Mouse (Mus musculus): ENCODE measurements around the gene Lin28a. TPM values are rescaled to one million over a fixed set of nuclear protein-coding genes. Genes with fewer than 3 reads are reported as not detected.
A peak's percentile ranks its signal among the peaks of the same experiment; 100 is the strongest.

Lin28a gene
- total RNA-seq, 2 experiments from 2014 or later: not detected

GRCm38 (mm10) chr4:133978021-133978711 lies 40.5 kb downstream of the Lin28a start:
- no peak for DNase-seq

GRCm38 (mm10) chr4:133971741-133972140 lies 46.9 kb downstream of the Lin28a start:
- no peak for DNase-seq

DNA sequence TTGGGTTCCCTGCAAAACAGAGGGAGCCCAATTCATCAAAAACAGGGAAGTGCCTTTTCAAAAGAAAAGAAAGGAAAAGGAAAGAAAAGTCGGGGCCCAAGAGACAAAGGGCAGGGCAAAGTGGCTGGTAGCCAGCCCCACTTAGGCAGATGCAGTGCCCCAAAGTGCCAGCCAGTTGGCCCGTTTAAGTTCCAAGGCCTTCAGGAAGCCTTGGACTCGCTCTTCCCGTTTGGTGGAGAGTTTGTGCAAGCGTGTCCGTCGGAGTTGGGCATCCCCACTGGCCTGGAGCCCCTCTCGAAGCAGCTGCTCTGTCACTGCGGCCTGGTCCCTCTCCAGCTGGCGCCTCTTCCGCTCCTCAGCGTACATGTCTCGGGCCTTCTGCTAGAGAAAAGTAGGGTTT lies 47.8 kb downstream of the Lin28a start:
- no peak for DNase-seq

DNA sequence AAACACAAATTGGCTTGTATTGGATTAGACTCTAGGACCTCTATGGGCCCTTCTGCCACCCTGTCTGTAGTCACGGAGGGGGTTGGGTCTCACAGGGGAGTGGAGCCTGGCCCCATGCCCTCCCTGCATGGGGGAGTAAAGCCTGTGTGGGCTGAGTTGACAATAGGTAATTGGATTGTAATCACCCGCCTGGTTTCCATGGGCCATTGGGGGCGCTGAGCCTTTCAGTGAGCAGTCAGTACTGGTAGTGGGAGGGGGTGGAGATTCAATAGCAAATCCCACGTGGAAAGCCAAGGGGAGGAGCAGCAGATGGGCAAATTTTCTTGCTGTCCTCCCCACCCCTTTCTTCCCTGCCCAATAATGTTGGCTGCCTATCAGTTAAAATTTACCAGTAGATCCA lies 48.4 kb downstream of the Lin28a start:
- DNase-seq: no peak

DNA sequence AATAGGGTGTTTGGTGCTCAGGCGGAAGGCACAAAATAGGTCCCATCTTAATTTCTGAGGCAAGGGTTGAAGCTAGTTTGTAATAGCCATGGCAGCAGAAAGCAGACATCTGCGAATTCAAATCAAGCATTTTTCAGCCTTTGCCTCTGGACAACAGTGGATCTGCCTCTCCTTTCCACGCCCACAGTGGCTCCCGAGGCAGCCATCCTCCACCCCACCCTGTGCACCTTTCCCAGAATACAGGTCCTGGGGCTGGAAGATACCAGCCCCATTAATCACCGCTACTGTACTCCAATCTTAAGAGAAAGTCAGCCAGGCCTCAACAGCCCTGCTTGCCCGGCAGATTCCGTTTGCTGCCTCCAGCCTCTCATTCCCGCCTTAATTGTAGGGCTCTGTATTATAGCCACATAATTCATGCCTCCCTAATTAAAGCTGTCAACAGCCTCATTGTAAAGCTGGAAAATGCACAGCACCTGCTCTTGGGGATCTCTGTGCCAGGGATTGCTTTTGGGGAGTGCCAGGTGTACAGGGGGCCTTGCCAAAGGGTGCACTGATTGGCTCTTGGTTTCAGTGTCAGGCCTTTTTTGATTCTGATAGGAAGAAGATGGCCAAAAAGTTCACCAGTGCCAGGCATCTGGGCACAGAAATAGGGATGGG lies 49.4 kb downstream of the Lin28a start:
- no peak for DNase-seq

GRCm38 (mm10) chr4:133968150-133968921 lies 50.3 kb downstream of the Lin28a start, which contains the start of gene Hmgn2:
Gene Hmgn2 (minus strand): TSS chr4:133968650.
- DNase-seq: peak; percentile 29 to 49

DNA sequence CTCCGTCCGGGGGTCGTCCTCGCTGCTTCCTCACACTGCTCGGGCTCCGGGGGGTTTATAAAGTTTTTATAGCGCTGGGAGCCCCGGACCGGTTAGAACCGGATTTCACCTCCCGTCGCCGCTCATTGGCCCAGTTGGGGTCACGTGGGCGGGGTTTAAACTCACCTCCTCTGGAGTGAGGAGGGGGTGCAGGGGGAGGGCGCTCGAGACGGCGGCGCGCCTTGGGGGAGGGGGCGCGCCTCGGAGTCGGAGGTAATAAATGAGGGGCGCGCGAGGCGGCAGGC lies 50.8 kb downstream of the Lin28a start:
- peak; percentile 91 for DNase-seq

- DNase-seq: peak; percentile 98 to 99
Observed at GRCm38 (mm10) chr4:133967138-133967865, 51.3 kb downstream of the Lin28a start.

DNA sequence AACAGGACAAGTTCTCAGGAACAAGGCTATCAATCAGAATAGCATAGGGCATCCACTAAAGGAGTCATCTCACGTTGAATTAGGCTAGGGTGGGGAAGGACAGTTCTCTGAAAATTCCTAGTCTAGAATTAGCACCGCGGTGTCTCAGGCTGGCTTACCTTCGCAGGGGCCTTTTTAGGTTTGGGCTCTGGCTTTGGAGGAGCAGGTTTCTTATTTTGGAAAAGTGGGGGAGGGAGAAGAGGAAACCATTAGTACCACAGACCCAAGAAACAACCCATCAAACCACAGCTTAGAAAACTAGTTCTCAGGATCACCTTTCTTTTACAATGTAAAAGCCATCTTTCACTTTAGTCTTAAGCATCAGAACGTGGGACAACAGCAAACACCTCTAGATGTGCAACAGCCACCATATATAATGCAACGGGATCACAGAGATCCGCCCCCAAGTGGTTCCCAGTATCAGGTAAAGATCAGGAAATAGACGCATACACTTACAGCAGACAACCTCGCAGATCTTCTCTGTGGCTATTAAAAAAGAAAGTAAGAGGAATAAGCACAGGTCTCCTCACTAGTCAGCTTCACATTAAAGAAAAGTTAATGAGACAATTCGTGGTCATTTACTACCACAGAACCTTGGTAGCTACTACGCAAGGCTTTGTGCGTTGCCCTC lies 52.2 kb downstream of the Lin28a start:
- DNase-seq: no peak

DNA sequence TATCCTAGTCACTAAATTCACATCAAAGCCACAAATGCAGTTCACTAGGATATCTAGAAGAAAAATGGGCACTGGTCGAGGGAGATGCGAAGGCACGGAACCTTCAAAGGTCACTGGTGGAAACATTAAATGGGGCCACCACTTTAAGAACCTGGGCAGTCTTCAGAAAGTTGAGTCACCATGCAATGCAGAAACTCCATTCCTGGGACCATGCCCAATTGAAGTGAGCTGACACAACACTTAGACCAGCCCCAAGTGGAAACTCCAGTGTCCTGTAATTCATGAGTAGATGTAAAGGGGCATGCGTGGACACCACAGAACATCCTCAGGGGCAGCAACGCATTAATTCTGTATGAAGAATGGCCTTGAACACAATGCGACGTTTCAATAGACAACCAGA lies 56.1 kb downstream of the Lin28a start:
- no peak for DNase-seq

DNA sequence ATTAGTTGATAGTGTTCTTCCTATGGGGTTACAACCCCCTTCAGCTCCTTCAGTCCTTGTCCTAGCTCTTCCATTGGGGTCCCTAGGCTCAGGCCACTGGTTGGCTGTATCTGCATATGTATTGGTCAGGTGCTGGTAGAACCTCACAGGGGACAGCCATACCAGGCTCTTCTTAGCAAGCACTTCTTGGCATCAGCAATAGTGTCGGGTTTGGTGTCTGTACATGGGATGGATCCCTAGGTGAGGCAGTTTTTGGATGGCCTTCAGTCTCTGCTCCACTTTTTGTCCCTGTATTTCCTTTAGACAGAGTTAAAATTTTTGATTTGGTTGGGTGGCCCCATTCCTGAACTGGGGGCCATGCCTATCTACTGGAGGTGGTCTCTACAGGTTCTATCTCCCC lies 59.8 kb downstream of the Lin28a start:
- no peak for DNase-seq

DNA sequence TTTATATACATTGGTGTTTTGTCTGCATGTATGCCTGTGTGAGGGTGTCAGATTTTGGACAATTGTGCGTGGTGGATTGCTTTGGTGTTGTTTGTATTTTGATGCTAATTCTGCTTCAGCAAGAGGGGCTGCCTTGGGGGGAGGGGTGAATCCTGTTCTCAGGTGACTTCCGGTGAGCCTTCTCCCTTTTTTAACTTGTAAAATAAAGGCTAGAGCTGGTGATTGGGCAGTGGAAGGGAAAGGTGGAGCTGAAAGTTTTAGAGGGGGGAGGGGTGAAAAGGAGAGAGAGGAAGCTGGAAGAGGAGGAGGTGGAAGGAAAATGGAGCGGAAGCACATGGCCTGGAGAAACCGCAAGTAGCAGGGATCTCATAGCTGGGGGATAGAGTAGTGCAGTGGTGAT lies 62.3 kb downstream of the Lin28a start:
- no peak for DNase-seq

Other genes with a start within 250 kb of the Lin28a start
- 1 to 10 TPM; 4.4 to 6.2 TPM for gene Rps6ka1, start 131.0 kb downstream of the Lin28a start, total RNA-seq (2021)
- 100 to 1,000 TPM; 106 to 113 TPM for gene Hmgn2, start 50.2 kb downstream of the Lin28a start, total RNA-seq (2021)
- gene Dhdds, start 17.9 kb downstream of the Lin28a start, total RNA-seq (2021): 10 to 100 TPM; 29.9 to 31.9 TPM
- gene Zfp683, start 35.0 kb upstream of the Lin28a start, total RNA-seq (2021): not detected
- gene Crybg2, start 42.0 kb upstream of the Lin28a start, total RNA-seq (2021): under 1 TPM in 1 of 2 experiments, not detected in 1; 0.08 TPM
- 10 to 100 TPM in 1 of 2 experiments, 1 to 10 TPM in 1; 5.8 to 20.9 TPM for gene Cd52, start 76.2 kb upstream of the Lin28a start, total RNA-seq (2021)
- 1 to 10 TPM; 2.0 to 2.4 TPM for gene Ubxn11, start 83.7 kb upstream of the Lin28a start, total RNA-seq (2021)
- 10 to 100 TPM; 34.0 to 42.8 TPM for gene Sh3bgrl3, start 109.9 kb upstream of the Lin28a start, total RNA-seq (2021)
- 10 to 100 TPM; 40.4 to 41.9 TPM for gene Cep85, start 168.3 kb upstream of the Lin28a start, total RNA-seq (2021)
- not detected for gene Gm7534, start 184.2 kb upstream of the Lin28a start, total RNA-seq (2021)
- not detected for gene Catsper4, start 208.5 kb upstream of the Lin28a start, total RNA-seq (2021)
- gene Cnksr1, start 219.6 kb upstream of the Lin28a start, total RNA-seq (2021): 1 to 10 TPM; 3.9 to 6.3 TPM
- gene E130218I03Rik, start 224.8 kb upstream of the Lin28a start, total RNA-seq (2021): not detected
- 1 to 10 TPM; 3.3 to 3.6 TPM for gene Zfp593, start 226.8 kb upstream of the Lin28a start, total RNA-seq (2021)
- gene Gm30191, start 228.1 kb upstream of the Lin28a start, total RNA-seq (2021): not detected
- gene Grrp1, start 235.3 kb upstream of the Lin28a start, total RNA-seq (2021): 1 to 10 TPM; 5.1 to 6.3 TPM